Mouse (Mus musculus): ENCODE results near the gene Utrn.

DNA sequence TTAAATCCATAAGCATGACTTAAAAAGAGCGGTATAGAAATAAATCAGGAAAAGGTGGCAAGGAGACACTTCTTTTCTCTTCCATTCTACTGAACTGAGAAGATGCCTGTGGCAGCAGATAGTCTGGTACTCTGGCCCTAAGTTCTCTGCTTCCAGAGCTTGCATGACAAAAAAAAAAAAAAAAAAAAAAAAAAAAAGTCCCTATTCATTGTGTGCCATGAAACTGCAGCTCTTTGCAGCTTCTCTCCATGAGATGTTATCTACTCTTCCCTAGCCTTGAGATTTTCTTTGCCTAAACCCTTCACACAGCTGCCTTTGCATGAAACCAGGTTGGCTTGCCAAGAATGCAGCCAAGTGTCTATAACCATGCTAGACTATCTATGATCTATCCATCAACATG lies 489.0 kb downstream of the Utrn start:
- no peak for TF ChIP-seq CTCF (IDR thresholded peaks at IDR 0.05)
- TF ChIP-seq POLR2A (IDR thresholded peaks at IDR 0.05; ENCODE audit: insufficient read depth, low read depth, low read length), result no peak
- no peak for TF ChIP-seq EP300 (IDR thresholded peaks at IDR 0.05; ENCODE audit: insufficient read depth, low read depth, low read length)
